Mouse (Mus musculus): ENCODE results near the gene Sez6l.

DNA sequence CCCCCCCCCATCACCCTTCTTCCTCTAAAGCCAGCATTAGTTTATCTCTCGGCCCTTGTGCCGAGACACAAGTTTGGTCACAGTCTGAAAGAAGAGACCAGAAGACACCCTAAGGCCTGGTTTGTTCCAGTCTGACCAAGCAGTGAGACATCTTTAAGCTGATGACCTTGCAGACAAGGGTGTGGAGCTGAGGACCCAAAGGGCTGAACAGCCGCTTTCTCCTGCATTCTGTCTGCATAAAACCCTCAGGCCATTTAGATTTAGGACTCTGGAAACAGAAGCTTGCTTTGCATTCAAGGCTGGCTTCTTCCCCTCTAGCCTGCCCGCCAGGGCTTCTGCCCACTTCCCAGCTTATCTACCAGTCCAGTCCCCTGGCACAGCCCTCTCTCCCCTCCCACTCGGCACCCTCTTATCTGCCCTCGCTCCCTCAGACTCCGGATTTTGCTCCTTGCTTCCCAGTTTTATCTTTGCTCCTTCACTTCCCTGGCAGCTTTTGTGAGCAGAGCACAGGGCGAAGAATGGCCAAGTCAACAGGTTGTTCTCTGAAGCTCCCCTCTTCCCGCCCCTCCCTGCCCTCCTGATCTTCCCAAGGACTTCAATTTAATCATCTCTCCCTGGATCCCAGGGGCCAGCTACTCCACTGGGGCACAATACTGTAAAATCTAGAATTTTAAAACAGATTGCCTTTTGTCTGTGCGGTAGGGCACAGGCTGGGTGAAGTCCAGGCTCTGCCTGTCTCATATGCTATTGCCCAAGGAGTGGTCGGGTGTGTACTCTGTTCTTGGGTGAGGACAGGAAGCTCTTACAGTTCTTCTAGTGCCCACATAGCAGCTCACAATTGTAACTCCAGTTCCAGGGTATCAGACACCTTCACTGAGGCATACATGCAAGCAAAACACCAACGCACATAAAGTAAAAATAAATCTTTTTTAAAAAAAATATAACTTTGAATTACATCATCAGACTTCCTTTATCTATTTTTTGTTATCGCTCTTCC, 77.8 kb downstream of the Sez6l start:
- no peak for TF ChIP-seq POLR2A (IDR thresholded peaks at IDR 0.05; ENCODE audit: low read depth, low read length)
- TF ChIP-seq CTCF (IDR thresholded peaks at IDR 0.05; ENCODE audit: extremely low read depth, insufficient read depth, insufficient read length, insufficient replicate concordance): no peak
